Mouse (Mus musculus): ENCODE measurements around the gene Sdk2. TPM values are rescaled to one million over a fixed set of nuclear protein-coding genes. Genes with fewer than 3 reads are reported as not detected.

Gene Sdk2
- polyA plus RNA-seq, 1 experiment from 2014 or later = 2.7 TPM

DNA sequence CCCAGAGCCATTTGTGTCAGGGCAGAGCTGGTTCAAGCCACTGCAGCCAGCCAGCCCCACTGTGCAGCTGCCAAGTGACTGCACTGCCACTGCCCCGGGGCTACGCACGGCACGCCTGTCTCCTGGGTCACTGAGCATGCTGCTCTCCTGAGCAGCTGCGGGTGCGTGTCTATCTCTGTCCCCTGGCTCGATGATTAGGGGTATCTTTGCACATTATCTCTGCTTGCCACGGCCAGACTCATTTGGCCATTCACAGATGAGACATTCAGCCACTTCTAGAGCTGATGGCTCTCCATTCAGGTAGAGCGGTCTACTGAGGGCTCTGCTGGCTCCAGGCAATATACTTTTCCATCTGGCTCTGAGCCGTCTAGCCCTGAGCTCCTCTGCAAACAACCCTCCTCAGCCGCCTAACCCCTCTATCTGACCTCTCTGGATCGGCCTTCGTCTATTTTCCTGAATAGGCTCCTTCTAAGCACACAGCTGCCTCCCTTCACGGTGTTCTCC lies 49.9 kb downstream of the Sdk2 start:
- Histone ChIP-seq H3K4me1 (peaks cover 18% of the 10 kb centered on the region; the same call in 1 of the 2 replicates), H3K27me3 (peaks cover 22% of the 10 kb centered on the region; the same call in 1 of the 2 replicates), H3K4me2 (no peak overlapping the region), H3K27ac (no peak overlapping the region), H3K36me3 (no peaks in the 10 kb centered on the region), H3K4me3 (no peak overlapping the region), H3K9me3 (no peaks in the 10 kb centered on the region), H3K9ac (no peak overlapping the region)
- ATAC-seq (ENCODE audit: borderline replicate concordance, extremely low read depth, low FRiP score, low TSS enrichment) = no peak
- 28% methylated on average over 14 of the region's 14 CpGs for WGBS

DNA sequence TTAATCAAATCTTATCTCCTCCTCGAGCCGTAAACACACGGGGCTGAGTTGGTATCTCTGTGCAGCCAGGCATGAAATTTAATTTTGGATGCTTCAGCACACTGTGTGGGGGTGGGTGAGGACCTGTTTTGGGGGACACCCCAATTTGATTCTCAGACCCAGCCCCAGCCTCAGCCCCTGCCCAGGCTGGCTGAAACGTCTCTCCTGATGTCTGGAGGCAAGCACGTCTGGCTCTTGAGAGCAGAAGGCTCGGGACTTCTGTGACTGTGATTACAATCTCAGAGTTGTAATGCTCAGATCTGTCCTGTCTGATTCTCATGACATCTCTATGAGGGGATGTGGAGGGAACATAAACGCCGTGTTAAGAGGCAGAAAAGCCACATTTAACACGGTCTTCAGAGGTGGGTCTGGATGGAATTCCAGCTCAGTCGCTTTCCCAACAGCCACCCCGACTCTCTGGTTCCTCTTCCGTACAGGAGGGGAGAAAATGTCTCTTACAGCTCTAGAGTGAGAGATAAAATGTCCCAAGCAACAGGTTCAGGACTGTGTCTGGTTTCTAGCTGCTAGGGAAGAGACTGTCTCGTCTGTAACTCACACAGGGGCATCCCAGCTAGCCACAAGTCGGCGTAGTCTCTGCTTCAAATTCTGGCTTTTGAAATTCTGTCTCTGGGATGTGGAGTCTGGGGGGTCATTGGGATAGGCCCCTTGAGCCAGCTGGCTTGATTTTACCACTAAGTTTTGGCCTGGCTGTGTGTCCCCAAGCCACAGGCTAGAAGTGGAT lies 50.5 kb downstream of the Sdk2 start:
- 36% methylated on average over 15 of the region's 15 CpGs for WGBS
- no peak overlapping the region for H3K27ac ChIP-seq
- H3K9me3 ChIP-seq = no peaks in the 10 kb centered on the region
- no peaks in the 10 kb centered on the region for H3K36me3 ChIP-seq
- H3K4me2 ChIP-seq = no peak overlapping the region
- H3K4me1 ChIP-seq = peaks cover 25% of the 10 kb centered on the region
- no peak overlapping the region for H3K4me3 ChIP-seq
- H3K9ac ChIP-seq = no peak overlapping the region
- ATAC-seq (ENCODE audit: borderline replicate concordance, extremely low read depth, low FRiP score, low TSS enrichment) = no peak
- peaks cover 22% of the 10 kb centered on the region; the same call in 1 of the 2 replicates for H3K27me3 ChIP-seq

- H3K4me3 ChIP-seq = no peak overlapping the region
- ATAC-seq (ENCODE audit: borderline replicate concordance, extremely low read depth, low FRiP score, low TSS enrichment) = peak; percentile 56; the same call in 1 of the 2 replicates
- H3K9ac ChIP-seq = no peak overlapping the region
- no peaks in the 10 kb centered on the region for H3K36me3 ChIP-seq
- no peak overlapping the region for H3K27ac ChIP-seq
- 26% methylated on average over 9 of the region's 9 CpGs for WGBS
- peaks cover 27% of the 10 kb centered on the region for H3K4me1 ChIP-seq
- H3K9me3 ChIP-seq = no peaks in the 10 kb centered on the region
- no peak overlapping the region for H3K4me2 ChIP-seq
- H3K27me3 ChIP-seq = peaks cover 15% of the 10 kb centered on the region; the same call in 1 of the 2 replicates
Observed at GRCm38 (mm10) chr11:114011523-114011922, 55.3 kb downstream of the Sdk2 start.

GRCm38 (mm10) chr11:114005879-114006278 lies 61.0 kb downstream of the Sdk2 start:
- no peaks in the 10 kb centered on the region for H3K27me3 ChIP-seq
- H3K9ac ChIP-seq = no peak overlapping the region
- H3K9me3 ChIP-seq = no peaks in the 10 kb centered on the region
- peaks cover 22% of the 10 kb centered on the region for H3K4me1 ChIP-seq
- no peak for ATAC-seq (ENCODE audit: borderline replicate concordance, extremely low read depth, low FRiP score, low TSS enrichment)
- H3K4me2 ChIP-seq = no peak overlapping the region
- H3K36me3 ChIP-seq = no peaks in the 10 kb centered on the region
- H3K4me3 ChIP-seq = no peak overlapping the region
- no peak overlapping the region for H3K27ac ChIP-seq
- 45% methylated on average over 12 of the region's 12 CpGs for WGBS

DNA sequence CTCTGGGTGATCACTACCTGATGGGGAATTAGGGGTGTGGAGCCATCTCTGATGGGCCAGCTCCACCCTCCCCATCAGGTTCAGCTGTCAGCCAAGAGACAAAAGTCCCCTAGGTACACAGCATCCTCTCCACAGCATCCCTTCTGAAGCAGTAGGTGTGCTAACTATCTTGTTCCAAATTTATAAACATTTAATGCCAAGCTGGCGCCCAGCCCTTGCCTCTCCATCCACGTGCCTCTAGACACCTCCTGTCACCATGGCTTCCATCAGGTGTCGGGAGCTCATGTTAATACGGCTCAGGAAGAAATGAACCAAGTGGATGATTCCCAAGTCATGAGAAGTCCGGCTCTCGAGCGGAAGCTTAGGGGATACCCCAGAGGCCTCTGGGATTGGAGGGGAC lies 62.2 kb downstream of the Sdk2 start:
- Histone ChIP-seq H3K27ac (no peak overlapping the region), H3K4me2 (no peak overlapping the region), H3K9me3 (no peaks in the 10 kb centered on the region), H3K9ac (no peak overlapping the region), H3K36me3 (no peaks in the 10 kb centered on the region), H3K4me3 (no peak overlapping the region), H3K4me1 (peaks cover 22% of the 10 kb centered on the region), H3K27me3 (no peaks in the 10 kb centered on the region)
- ATAC-seq (ENCODE audit: borderline replicate concordance, extremely low read depth, low FRiP score, low TSS enrichment) = no peak
- 86% methylated on average over 7 of the region's 7 CpGs for WGBS

DNA sequence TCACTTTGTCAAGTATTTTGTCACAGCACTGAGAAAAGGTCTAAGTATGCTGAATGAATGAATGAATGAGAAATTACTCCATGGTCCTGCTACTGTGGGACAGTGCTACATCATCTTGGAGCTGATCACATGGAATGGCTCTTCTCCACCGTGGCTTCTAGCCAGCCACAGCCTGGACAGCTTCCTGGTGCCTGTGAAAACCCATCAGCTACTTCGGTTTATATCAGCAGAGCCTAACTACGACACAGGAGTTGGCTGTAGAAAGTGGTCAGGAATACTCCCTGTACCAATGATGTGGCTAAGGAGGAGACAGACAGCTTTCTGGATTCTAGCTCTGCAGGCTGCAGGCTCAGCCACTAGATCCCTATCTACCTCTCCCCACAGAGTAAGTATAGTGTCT lies 63.7 kb downstream of the Sdk2 start:
- no peaks in the 10 kb centered on the region for H3K27me3 ChIP-seq
- no peaks in the 10 kb centered on the region for H3K36me3 ChIP-seq
- ATAC-seq (ENCODE audit: borderline replicate concordance, extremely low read depth, low FRiP score, low TSS enrichment) = peak; percentile 56; the same call in 1 of the 2 replicates
- H3K27ac ChIP-seq = no peak overlapping the region
- no peak overlapping the region for H3K9ac ChIP-seq
- H3K4me1 ChIP-seq = peaks cover 20% of the 10 kb centered on the region
- no peaks in the 10 kb centered on the region for H3K9me3 ChIP-seq
- WGBS = 54% methylated on average over 3 of the region's 3 CpGs
- no peak overlapping the region for H3K4me3 ChIP-seq
- H3K4me2 ChIP-seq = no peak overlapping the region

DNA sequence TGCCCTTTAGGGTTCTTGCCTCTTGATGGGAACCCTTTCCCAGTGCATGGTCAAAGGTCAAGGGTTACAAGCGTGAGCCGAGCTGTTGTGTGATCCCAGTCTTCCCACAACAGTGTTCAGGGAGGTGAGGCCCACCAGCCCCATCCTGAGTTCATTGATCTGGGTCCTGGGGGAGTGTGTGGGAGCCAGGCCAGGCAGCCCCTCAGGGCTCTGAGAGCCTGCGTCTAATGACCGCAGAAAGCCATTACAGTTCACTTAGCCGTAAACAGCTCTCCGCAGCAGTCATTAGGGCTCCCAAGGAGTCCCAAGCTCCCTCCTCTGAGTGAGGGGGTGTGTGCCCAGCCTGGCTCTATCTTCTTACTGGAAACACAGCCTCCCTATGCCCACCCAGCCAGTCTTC lies 66.8 kb downstream of the Sdk2 start:
- Histone ChIP-seq H3K9ac (no peak overlapping the region), H3K4me3 (no peak overlapping the region), H3K4me1 (peaks cover 5% of the 10 kb centered on the region), H3K27me3 (no peaks in the 10 kb centered on the region), H3K4me2 (no peak overlapping the region), H3K36me3 (no peaks in the 10 kb centered on the region), H3K27ac (no peak overlapping the region), H3K9me3 (no peaks in the 10 kb centered on the region)
- ATAC-seq (ENCODE audit: borderline replicate concordance, extremely low read depth, low FRiP score, low TSS enrichment) = no peak
- WGBS = 74% methylated on average over 6 of the region's 6 CpGs

- Histone ChIP-seq H3K27ac (no peak overlapping the region), H3K4me3 (no peak overlapping the region), H3K4me2 (no peak overlapping the region), H3K27me3 (no peaks in the 10 kb centered on the region), H3K9me3 (no peaks in the 10 kb centered on the region), H3K36me3 (no peaks in the 10 kb centered on the region), H3K9ac (no peak overlapping the region), H3K4me1 (peaks cover 4% of the 10 kb centered on the region)
- WGBS = 65% methylated on average over 3 of the region's 3 CpGs
- ATAC-seq (ENCODE audit: borderline replicate concordance, extremely low read depth, low FRiP score, low TSS enrichment) = no peak
Observed at GRCm38 (mm10) chr11:113998702-113999101, 68.1 kb downstream of the Sdk2 start.

DNA sequence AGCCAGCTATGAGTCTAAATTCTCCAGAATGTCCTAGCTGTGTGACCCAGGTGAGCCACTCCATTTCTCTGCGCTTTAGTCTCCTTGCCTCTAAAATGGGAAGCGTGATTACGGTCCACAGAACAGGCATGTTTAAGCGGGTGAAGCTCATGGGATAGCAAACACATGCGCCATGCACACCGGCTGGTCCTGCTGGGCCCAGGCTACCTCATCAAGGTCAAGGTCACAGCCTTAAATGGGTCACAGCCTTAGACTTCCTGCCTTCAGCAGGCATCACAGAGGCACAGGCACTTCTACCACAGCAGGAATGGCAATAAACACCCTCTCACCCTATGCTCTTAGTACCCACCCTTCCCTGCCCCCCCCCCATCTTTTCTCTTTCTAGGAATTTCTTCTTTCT lies 72.9 kb downstream of the Sdk2 start:
- Histone ChIP-seq H3K36me3 (no peaks in the 10 kb centered on the region), H3K27ac (no peak overlapping the region), H3K9me3 (no peaks in the 10 kb centered on the region), H3K27me3 (no peaks in the 10 kb centered on the region), H3K9ac (no peak overlapping the region), H3K4me1 (peaks cover 15% of the 10 kb centered on the region), H3K4me2 (no peak overlapping the region), H3K4me3 (no peak overlapping the region)
- no peak for ATAC-seq (ENCODE audit: borderline replicate concordance, extremely low read depth, low FRiP score, low TSS enrichment)
- WGBS = 96% methylated on average over 6 of the region's 6 CpGs

DNA sequence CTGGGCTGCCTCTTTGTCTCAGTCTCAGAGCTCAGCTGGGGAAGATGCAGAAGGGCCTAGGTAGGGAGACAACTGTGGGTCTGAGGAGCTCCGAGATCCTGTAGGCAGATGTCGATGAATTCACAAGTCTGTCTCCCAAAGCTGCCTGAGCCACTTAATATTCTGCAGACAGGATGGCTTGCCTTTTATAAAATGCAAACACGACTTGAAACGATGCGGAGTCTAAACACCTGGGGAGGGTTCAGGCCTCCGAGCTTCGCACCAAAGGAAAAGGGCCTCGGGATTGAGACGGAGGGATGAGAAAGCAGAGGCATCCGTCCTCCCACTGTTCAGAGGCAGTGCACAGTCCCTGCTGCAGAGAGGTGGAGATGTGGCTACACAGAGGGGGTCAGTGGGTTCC lies 74.0 kb downstream of the Sdk2 start:
- Histone ChIP-seq H3K9me3 (no peaks in the 10 kb centered on the region), H3K27ac (no peak overlapping the region), H3K4me1 (peaks cover 15% of the 10 kb centered on the region), H3K9ac (no peak overlapping the region), H3K4me3 (no peak overlapping the region), H3K36me3 (no peaks in the 10 kb centered on the region), H3K27me3 (no peaks in the 10 kb centered on the region), H3K4me2 (no peak overlapping the region)
- ATAC-seq (ENCODE audit: borderline replicate concordance, extremely low read depth, low FRiP score, low TSS enrichment) = no peak
- 72% methylated on average over 10 of the region's 10 CpGs for WGBS

GRCm38 (mm10) chr11:113991886-113992285 lies 75.0 kb downstream of the Sdk2 start:
- H3K27ac ChIP-seq = no peak overlapping the region
- peaks cover 15% of the 10 kb centered on the region for H3K4me1 ChIP-seq
- 61% methylated on average over 8 of the region's 8 CpGs for WGBS
- H3K9me3 ChIP-seq = no peaks in the 10 kb centered on the region
- no peak overlapping the region for H3K4me3 ChIP-seq
- no peaks in the 10 kb centered on the region for H3K36me3 ChIP-seq
- H3K4me2 ChIP-seq = no peak overlapping the region
- no peak for ATAC-seq (ENCODE audit: borderline replicate concordance, extremely low read depth, low FRiP score, low TSS enrichment)
- no peak overlapping the region for H3K9ac ChIP-seq
- no peaks in the 10 kb centered on the region for H3K27me3 ChIP-seq

DNA sequence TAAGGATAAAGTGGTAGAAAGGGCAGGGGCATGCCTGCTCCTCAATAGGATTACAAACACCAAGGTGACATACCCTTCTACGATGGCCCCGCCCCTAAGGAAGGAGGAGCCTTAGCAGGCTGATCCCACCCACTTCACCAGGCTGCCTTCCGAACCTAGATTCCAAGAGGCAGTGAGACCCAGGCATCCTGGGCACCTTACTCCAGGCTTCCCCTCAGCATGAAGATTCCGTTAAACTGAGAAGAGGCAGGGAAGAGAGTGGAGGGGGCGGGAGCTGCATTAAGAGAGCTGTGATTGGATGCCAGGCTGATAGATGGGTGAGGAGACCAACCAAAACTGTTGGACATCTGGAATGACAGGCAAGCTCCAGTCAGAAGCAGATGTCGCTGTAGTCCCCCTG lies 76.4 kb downstream of the Sdk2 start:
- Histone ChIP-seq H3K27me3 (no peaks in the 10 kb centered on the region), H3K36me3 (no peaks in the 10 kb centered on the region), H3K4me1 (peaks cover 20% of the 10 kb centered on the region), H3K27ac (no peak overlapping the region), H3K9me3 (no peaks in the 10 kb centered on the region), H3K4me2 (peak overlapping the region; percentile 38), H3K4me3 (peak overlapping the region; percentile 6; the same call in 1 of the 2 replicates), H3K9ac (no peak overlapping the region)
- WGBS = 0% methylated on average over 6 of the region's 6 CpGs
- ATAC-seq (ENCODE audit: borderline replicate concordance, extremely low read depth, low FRiP score, low TSS enrichment) = peak; percentile 36; the same call in 1 of the 2 replicates

Data from lung, embryonic 15.5 days (tissue).